Mouse (Mus musculus): Measurements from ENCODE around the gene Tfap2a. TPM values are rescaled to one million over a fixed set of nuclear protein-coding genes. Genes with fewer than 3 reads are reported as not detected.

The Tfap2a gene
- polyA plus RNA-seq, 1 experiment from 2014 or later: 20.6 TPM

DNA sequence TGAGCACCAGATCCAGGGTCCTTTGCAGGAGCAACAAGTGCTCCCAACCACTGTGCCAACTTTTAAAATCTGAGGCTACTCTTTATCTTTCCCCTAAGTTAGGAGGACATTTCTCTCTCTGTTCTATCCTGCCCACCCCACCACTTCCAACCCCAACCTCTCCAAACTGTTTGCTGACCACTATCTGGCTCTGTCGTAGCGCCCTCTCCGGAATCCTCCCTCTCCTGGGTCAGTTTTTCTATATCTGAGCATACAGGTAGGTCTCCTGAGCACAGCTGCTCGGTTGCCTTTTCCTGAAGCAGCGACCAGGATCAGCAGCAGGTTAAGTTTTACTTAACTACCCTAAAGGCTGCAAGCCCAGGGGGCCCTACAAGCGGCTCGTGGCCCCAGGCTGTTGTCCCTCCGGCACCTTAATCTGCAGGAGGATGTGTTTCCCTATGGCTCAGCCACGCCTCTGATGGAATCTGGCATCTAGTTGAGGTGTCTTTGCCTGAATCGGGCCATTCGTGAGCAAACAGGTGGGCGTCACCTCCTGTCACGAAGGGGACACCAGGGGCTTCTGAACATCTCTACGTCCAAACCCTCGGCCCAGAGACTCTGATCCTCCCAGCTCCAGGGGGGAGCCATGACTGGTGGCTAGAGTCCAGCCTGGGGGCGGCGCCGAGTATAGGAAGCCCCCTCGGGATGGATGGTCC lies 6.1 kb upstream of the Tfap2a start:
- H3K27ac ChIP-seq (ENCODE audit: low read depth, low read length): no peak overlapping the region
- WGBS: 1% methylated on average over 19 of the region's 19 CpGs
- no peaks in the 10 kb centered on the region for H3K9me3 ChIP-seq (ENCODE audit: control insufficient read depth, low read length)
- peaks cover 3% of the 10 kb centered on the region; the same call in 1 of the 2 replicates for H3K4me1 ChIP-seq (replicated peaks; ENCODE audit: control insufficient read depth, insufficient read depth, low read length)
- no peak overlapping the region for H3K4me3 ChIP-seq (ENCODE audit: low read depth, low read length)
- no peak for ATAC-seq (ENCODE audit: low FRiP score)
- no peak overlapping the region for H3K9ac ChIP-seq (ENCODE audit: low read depth, low read length)
- H3K4me2 ChIP-seq (replicated peaks; ENCODE audit: low read depth, low read length): no peak overlapping the region
- H3K27me3 ChIP-seq (ENCODE audit: control insufficient read depth, insufficient read depth, low read length): peaks cover 73% of the 10 kb centered on the region
- DNase-seq (ENCODE audit: low spot score): peak; percentile 30
- no peaks in the 10 kb centered on the region for H3K36me3 ChIP-seq (ENCODE audit: control insufficient read depth, insufficient read depth, low read length)

DNA sequence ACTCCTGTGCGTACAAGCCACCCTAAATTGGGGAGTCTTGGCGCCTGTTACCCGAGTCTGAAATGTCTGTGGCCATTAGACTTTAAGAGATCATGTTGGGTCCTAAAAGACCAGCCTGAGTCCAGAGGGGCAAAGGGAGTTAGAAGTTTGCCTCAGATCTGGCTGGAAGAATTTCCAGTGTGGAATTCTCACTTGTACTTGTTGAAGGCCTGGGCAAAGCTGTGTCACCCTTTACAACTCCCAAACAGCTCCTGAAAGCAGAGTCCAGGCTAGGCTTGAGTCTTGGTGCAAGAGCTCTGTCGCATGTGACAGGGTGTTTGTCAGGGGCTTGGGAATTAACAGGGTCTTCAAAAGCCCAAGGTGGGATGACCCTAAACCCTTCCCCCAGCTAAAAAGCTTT lies 5.0 kb upstream of the Tfap2a start:
- no peaks in the 10 kb centered on the region for H3K9me3 ChIP-seq (ENCODE audit: control insufficient read depth, low read length)
- no peak overlapping the region for H3K27ac ChIP-seq (ENCODE audit: low read depth, low read length)
- no peak overlapping the region for H3K4me2 ChIP-seq (replicated peaks; ENCODE audit: low read depth, low read length)
- no peak overlapping the region for H3K9ac ChIP-seq (ENCODE audit: low read depth, low read length)
- peaks cover 3% of the 10 kb centered on the region; the same call in 1 of the 2 replicates for H3K4me1 ChIP-seq (replicated peaks; ENCODE audit: control insufficient read depth, insufficient read depth, low read length)
- ATAC-seq (ENCODE audit: low FRiP score): no peak
- H3K4me3 ChIP-seq (ENCODE audit: low read depth, low read length): no peak overlapping the region
- WGBS: 9% methylated on average over 4 of the region's 4 CpGs
- H3K36me3 ChIP-seq (ENCODE audit: control insufficient read depth, insufficient read depth, low read length): no peaks in the 10 kb centered on the region
- peaks cover 83% of the 10 kb centered on the region for H3K27me3 ChIP-seq (ENCODE audit: control insufficient read depth, insufficient read depth, low read length)
- DNase-seq (ENCODE audit: low spot score): peak; percentile 30

GRCm38 (mm10) chr13:40741841-40742550 lies 3.8 kb upstream of the Tfap2a start:
- H3K36me3 ChIP-seq (ENCODE audit: control insufficient read depth, insufficient read depth, low read length): no peaks in the 10 kb centered on the region
- no peaks in the 10 kb centered on the region for H3K9me3 ChIP-seq (ENCODE audit: control insufficient read depth, low read length)
- peak; percentile 32 for DNase-seq (ENCODE audit: low spot score)
- 2% methylated on average over 25 of the region's 25 CpGs for WGBS
- H3K27ac ChIP-seq (ENCODE audit: low read depth, low read length): no peak overlapping the region
- H3K4me2 ChIP-seq (replicated peaks; ENCODE audit: low read depth, low read length): no peak overlapping the region
- H3K4me3 ChIP-seq (ENCODE audit: low read depth, low read length): no peak overlapping the region
- H3K9ac ChIP-seq (ENCODE audit: low read depth, low read length): no peak overlapping the region
- H3K4me1 ChIP-seq (replicated peaks; ENCODE audit: control insufficient read depth, insufficient read depth, low read length): peaks cover 3% of the 10 kb centered on the region; the same call in 1 of the 2 replicates
- peaks cover 93% of the 10 kb centered on the region for H3K27me3 ChIP-seq (ENCODE audit: control insufficient read depth, insufficient read depth, low read length)
- no peak for ATAC-seq (ENCODE audit: low FRiP score)

GRCm38 (mm10) chr13:40741436-40741835 lies 3.3 kb upstream of the Tfap2a start:
- Histone ChIP-seq H3K4me3 (ENCODE audit: low read depth, low read length) (no peak overlapping the region), H3K4me1 (replicated peaks; ENCODE audit: control insufficient read depth, insufficient read depth, low read length) (peaks cover 3% of the 10 kb centered on the region; the same call in 1 of the 2 replicates), H3K27ac (ENCODE audit: low read depth, low read length) (no peak overlapping the region), H3K27me3 (ENCODE audit: control insufficient read depth, insufficient read depth, low read length) (peaks cover 95% of the 10 kb centered on the region), H3K36me3 (ENCODE audit: control insufficient read depth, insufficient read depth, low read length) (no peaks in the 10 kb centered on the region), H3K9ac (ENCODE audit: low read depth, low read length) (no peak overlapping the region), H3K4me2 (replicated peaks; ENCODE audit: low read depth, low read length) (no peak overlapping the region), H3K9me3 (ENCODE audit: control insufficient read depth, low read length) (no peaks in the 10 kb centered on the region)
- WGBS: 1% methylated on average over 7 of the region's 7 CpGs
- ATAC-seq (ENCODE audit: low FRiP score) (no peak), DNase-seq (ENCODE audit: low spot score) (peak; percentile 44)

DNA sequence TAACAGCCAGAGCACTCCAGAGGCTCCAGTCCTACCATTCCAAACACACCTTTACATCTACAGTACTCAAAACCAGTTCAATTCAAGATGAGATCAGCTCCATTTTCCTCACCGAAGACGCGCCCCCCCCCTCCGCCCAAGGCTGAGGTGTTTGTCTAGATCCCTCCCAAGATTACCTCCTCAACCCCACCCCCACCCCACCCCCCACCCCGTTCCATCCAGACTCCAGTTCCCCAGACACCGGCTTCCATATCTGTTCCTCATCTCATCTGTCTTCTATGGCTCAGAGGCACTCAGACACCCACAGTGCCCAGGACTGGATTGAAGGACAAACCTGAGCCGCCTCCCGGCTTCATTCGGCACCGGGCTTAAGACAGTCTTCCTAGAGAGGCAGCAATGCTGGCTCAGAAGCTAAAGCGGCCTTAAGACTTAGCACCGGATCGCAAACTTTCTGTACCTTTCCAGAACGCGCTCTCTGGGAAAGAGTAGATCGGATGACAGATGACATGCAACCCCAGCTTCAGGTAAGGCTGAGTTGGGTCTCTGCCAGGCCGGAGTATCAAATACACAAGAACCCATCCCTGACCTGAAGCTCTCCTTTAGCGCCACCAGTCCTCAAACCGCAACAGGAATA lies 2.7 kb upstream of the Tfap2a start:
- Histone ChIP-seq H3K27me3 (ENCODE audit: control insufficient read depth, insufficient read depth, low read length) (peaks cover 97% of the 10 kb centered on the region), H3K4me3 (ENCODE audit: low read depth, low read length) (no peak overlapping the region), H3K4me1 (replicated peaks; ENCODE audit: control insufficient read depth, insufficient read depth, low read length) (peaks cover 3% of the 10 kb centered on the region; the same call in 1 of the 2 replicates), H3K9ac (ENCODE audit: low read depth, low read length) (no peak overlapping the region), H3K27ac (ENCODE audit: low read depth, low read length) (no peak overlapping the region), H3K4me2 (replicated peaks; ENCODE audit: low read depth, low read length) (no peak overlapping the region), H3K9me3 (ENCODE audit: control insufficient read depth, low read length) (no peaks in the 10 kb centered on the region), H3K36me3 (ENCODE audit: control insufficient read depth, insufficient read depth, low read length) (no peaks in the 10 kb centered on the region)
- DNase-seq (ENCODE audit: low spot score): no peak
- no peak for ATAC-seq (ENCODE audit: low FRiP score)
- 2% methylated on average over 19 of the region's 19 CpGs for WGBS

DNA sequence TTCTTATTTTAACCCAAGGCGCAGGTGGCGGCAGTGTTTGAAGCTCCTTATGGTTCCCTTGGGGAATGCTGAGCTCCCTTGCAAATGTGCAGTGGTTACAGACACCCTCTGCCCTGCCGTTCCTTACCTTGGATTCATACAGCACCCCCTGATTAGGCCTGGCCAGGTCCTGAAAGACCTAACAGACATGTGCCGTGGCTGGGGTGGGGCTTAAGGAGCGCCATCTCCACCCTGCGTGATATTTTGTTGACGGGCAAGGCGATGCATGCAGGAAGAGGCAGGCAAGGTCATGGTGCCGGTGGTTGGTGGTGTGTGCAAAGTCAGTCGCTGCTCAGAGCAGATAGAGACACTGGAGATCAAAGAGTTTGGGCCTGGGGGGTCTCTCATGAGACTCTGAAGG lies 1.7 kb upstream of the Tfap2a start:
- Histone ChIP-seq H3K9ac (ENCODE audit: low read depth, low read length) (no peak overlapping the region), H3K9me3 (ENCODE audit: control insufficient read depth, low read length) (no peaks in the 10 kb centered on the region), H3K27me3 (ENCODE audit: control insufficient read depth, insufficient read depth, low read length) (peaks cover 95% of the 10 kb centered on the region), H3K4me3 (ENCODE audit: low read depth, low read length) (no peak overlapping the region), H3K36me3 (ENCODE audit: control insufficient read depth, insufficient read depth, low read length) (no peaks in the 10 kb centered on the region), H3K4me1 (replicated peaks; ENCODE audit: control insufficient read depth, insufficient read depth, low read length) (peaks cover 2% of the 10 kb centered on the region; the same call in 1 of the 2 replicates), H3K27ac (ENCODE audit: low read depth, low read length) (no peak overlapping the region), H3K4me2 (replicated peaks; ENCODE audit: low read depth, low read length) (no peak overlapping the region)
- DNase-seq (ENCODE audit: low spot score) (peak; percentile 41), ATAC-seq (ENCODE audit: low FRiP score) (no peak)
- WGBS: 3% methylated on average over 10 of the region's 10 CpGs

DNA sequence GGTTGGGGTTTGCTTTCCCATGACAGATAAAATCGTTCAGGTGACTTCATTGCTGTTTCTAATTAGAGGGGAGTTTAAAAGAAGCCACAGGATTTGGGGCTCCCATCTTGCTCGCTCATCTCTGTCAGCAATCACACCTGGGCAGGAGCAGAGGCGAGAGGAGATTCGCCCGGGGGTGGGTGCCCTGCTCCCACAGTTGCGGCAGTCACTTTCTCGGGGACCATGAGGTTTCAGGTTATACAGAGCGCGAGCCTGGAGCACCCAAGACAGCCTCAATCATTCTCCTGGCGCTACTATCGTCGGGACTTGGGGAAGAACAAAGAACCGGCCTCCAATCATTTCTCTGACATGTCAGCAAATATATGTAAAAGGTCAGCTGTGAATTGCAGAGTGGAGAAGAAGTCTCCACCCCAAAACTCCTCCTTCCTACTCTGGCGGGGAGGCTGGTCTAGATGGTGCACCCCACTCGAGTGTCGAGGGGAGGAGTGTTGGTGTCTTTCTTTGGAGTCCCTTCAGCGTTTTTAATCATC lies 1.0 kb upstream of the Tfap2a start:
- no peak for ATAC-seq (ENCODE audit: low FRiP score)
- Histone ChIP-seq H3K9ac (ENCODE audit: low read depth, low read length) (no peak overlapping the region), H3K4me1 (replicated peaks; ENCODE audit: control insufficient read depth, insufficient read depth, low read length) (no peaks in the 10 kb centered on the region), H3K4me3 (ENCODE audit: low read depth, low read length) (no peak overlapping the region), H3K27me3 (ENCODE audit: control insufficient read depth, insufficient read depth, low read length) (peaks cover 95% of the 10 kb centered on the region), H3K27ac (ENCODE audit: low read depth, low read length) (no peak overlapping the region), H3K4me2 (replicated peaks; ENCODE audit: low read depth, low read length) (no peak overlapping the region), H3K36me3 (ENCODE audit: control insufficient read depth, insufficient read depth, low read length) (no peaks in the 10 kb centered on the region), H3K9me3 (ENCODE audit: control insufficient read depth, low read length) (no peaks in the 10 kb centered on the region)
- WGBS: 2% methylated on average over 17 of the region's 17 CpGs
- peak; percentile 30 for DNase-seq (ENCODE audit: low spot score)

DNA sequence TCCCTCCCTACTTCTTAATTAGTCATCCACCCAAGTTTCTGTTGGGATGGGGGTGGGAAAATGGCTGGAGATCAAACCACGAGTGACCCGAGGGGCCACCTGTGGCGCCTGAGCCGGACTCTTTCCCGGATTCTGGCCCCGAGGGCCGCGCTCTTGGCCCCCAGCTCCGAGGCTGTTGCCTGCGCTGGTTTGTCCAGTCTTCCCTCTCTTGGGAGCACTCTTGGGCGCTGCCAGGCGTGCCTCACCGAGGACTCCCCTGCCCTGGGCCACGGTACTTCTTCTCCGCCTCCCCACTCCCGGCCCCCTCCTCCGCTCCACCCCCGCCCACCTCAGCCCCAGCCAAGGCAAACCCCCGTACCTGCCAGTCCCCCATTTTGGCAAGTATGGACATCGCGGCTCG lies 415 bp downstream of the Tfap2a start:
- H3K27me3 ChIP-seq (ENCODE audit: control insufficient read depth, insufficient read depth, low read length): peaks cover 95% of the 10 kb centered on the region
- H3K9me3 ChIP-seq (ENCODE audit: control insufficient read depth, low read length): no peaks in the 10 kb centered on the region
- H3K27ac ChIP-seq (ENCODE audit: low read depth, low read length): no peak overlapping the region
- H3K4me2 ChIP-seq (replicated peaks; ENCODE audit: low read depth, low read length): no peak overlapping the region
- H3K9ac ChIP-seq (ENCODE audit: low read depth, low read length): no peak overlapping the region
- H3K36me3 ChIP-seq (ENCODE audit: control insufficient read depth, insufficient read depth, low read length): no peaks in the 10 kb centered on the region
- no peak overlapping the region for H3K4me3 ChIP-seq (ENCODE audit: low read depth, low read length)
- DNase-seq (ENCODE audit: low spot score) (peak; percentile 41), ATAC-seq (ENCODE audit: low FRiP score) (no peak)
- WGBS: 0% methylated on average over 19 of the region's 22 CpGs
- no peaks in the 10 kb centered on the region; the same call in 1 of the 2 replicates for H3K4me1 ChIP-seq (replicated peaks; ENCODE audit: control insufficient read depth, insufficient read depth, low read length)

All from hindbrain, embryonic 11.5 days (tissue).